Mouse (Mus musculus): ENCODE measurements around the gene Fbp1.

- no peak for TF ChIP-seq TAL1 (conservative IDR thresholded peaks at IDR 0.05; ENCODE audit: low read depth, low read length)
- TF ChIP-seq GATA1 (IDR thresholded peaks at IDR 0.05; ENCODE audit: borderline replicate concordance, low read length), result no peak
- no peak for TF ChIP-seq CTCF (IDR thresholded peaks at IDR 0.05; ENCODE audit: low read depth, low read length)
- TF ChIP-seq GATA2 (IDR thresholded peaks at IDR 0.05; ENCODE audit: borderline replicate concordance, low read depth, low read length), result no peak
- TF ChIP-seq POLR2AphosphoS5 (IDR thresholded peaks at IDR 0.05; ENCODE audit: insufficient replicate concordance, low read depth, low read length), result no peak
Measured at GRCm38 (mm10) chr13:62889311-62889710, 1.2 kb upstream of the Fbp1 start.
